Mouse (Mus musculus): Measurements from ENCODE around the gene Timm13. TPM values are rescaled to one million over a fixed set of nuclear protein-coding genes. Genes with fewer than 3 reads are reported as not detected.

Gene Timm13
- polyA plus RNA-seq, 1 experiment from 2014 or later: 348 TPM

DNA sequence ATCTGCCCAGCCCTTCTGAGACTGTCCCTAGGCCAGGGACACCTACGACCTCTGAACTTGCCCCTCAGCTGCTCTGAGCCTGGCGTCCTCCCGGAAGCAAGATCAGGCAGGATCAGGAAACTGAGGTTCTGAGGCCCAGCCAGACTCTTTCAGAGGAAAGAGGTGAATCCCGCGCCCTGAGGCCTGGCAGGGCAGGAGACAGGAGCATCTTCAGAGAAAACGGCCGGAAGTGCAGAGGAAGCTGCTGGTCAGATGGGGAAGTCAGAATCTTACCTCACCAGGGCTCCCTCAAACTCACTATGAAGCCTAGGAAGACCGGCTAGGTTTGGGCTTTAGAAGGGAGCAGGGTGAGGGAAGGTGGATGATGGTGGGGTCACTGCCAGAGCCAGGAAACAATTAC lies 42.1 kb upstream of the Timm13 start:
- Histone ChIP-seq H3K4me3 (ENCODE audit: low read depth, low read length) (no peak overlapping the region), H3K9ac (ENCODE audit: low read depth, low read length) (no peak overlapping the region), H3K9me3 (ENCODE audit: control insufficient read depth, low read length) (no peaks in the 10 kb centered on the region), H3K27me3 (replicated peaks; ENCODE audit: control insufficient read depth, insufficient read depth, low read length) (no peaks in the 10 kb centered on the region), H3K4me1 (ENCODE audit: control insufficient read depth, insufficient read depth, low read length) (peaks cover 35% of the 10 kb centered on the region), H3K36me3 (ENCODE audit: control insufficient read depth, insufficient read depth, low read length) (no peaks in the 10 kb centered on the region), H3K4me2 (ENCODE audit: low read depth, low read length) (no peak overlapping the region), H3K27ac (replicated peaks; ENCODE audit: low read depth, low read length) (no peak overlapping the region)
- 44% methylated on average over 8 of the region's 8 CpGs for WGBS
- ATAC-seq (ENCODE audit: low read depth) (no peak), DNase-seq (ENCODE audit: low spot score) (no peak)

DNA sequence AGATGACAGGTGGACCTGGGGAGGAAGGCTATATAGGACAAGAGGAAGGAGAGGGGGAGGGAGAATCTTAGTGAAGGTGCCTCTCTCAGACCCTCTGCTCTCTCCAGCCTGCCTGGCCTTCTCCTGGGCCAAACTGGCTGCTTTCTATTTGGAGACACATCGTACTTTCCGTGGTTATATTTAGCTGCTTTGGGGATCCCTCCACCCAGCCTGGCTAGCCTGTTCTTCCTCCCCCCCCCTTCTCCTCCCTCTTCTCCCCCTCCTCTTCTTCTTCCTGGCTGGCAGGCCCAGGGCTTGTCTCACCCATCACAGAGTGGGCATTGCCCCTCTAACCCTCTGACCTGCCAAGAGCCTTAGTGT lies 40.2 kb upstream of the Timm13 start:
- peaks cover 48% of the 10 kb centered on the region for H3K4me1 ChIP-seq (ENCODE audit: control insufficient read depth, insufficient read depth, low read length)
- 29% methylated on average over 2 of the region's 2 CpGs for WGBS
- DNase-seq (ENCODE audit: low spot score): no peak
- no peaks in the 10 kb centered on the region for H3K27me3 ChIP-seq (replicated peaks; ENCODE audit: control insufficient read depth, insufficient read depth, low read length)
- no peaks in the 10 kb centered on the region for H3K36me3 ChIP-seq (ENCODE audit: control insufficient read depth, insufficient read depth, low read length)
- H3K27ac ChIP-seq (replicated peaks; ENCODE audit: low read depth, low read length): peak overlapping the region; percentile 83
- ATAC-seq (ENCODE audit: low read depth): no peak
- peak overlapping the region; percentile 57 for H3K9ac ChIP-seq (ENCODE audit: low read depth, low read length)
- no peaks in the 10 kb centered on the region for H3K9me3 ChIP-seq (ENCODE audit: control insufficient read depth, low read length)
- no peak overlapping the region for H3K4me3 ChIP-seq (ENCODE audit: low read depth, low read length)
- peak overlapping the region; percentile 79; the same call in 1 of the 2 replicates for H3K4me2 ChIP-seq (ENCODE audit: low read depth, low read length)

DNA sequence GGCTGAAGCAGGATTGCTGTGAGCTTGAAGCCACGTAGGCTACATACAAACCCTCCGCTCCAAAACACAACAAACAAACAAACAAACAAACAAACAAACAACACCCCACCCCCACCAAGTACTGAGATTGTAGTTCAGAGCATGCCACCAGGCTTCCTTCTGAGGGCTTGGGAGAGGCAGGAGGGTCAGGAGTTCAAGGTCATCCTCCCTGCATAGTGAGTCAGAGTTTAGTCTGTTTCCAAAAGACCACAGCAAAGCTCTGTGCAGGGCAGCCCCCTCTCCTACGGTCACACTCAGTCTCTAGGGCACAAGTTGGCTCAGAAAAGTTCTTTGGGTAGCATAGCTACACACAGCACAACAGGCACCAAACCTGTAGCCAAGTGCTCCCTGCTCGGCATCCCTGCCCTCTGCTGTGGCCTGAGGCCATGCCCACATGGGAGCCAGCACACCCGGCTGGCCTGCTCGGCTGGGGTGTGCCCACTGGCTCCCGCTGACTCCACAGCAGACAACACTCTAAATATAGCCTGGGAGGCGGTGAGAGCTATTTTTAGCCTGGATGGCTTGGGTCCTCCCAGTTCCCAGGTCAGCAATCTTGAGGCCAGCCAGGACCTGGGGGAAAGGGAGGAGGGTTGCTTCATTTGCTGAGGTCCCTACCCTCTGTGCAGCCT lies 39.7 kb upstream of the Timm13 start:
- ATAC-seq (ENCODE audit: low read depth) (0 out of 2 replicates have a peak, but pooled peaks have one; percentile 3), DNase-seq (ENCODE audit: low spot score) (peak; percentile 82)
- no peaks in the 10 kb centered on the region for H3K9me3 ChIP-seq (ENCODE audit: control insufficient read depth, low read length)
- peak overlapping the region; percentile 83 for H3K27ac ChIP-seq (replicated peaks; ENCODE audit: low read depth, low read length)
- H3K4me1 ChIP-seq (ENCODE audit: control insufficient read depth, insufficient read depth, low read length): peaks cover 54% of the 10 kb centered on the region
- no peak overlapping the region for H3K4me3 ChIP-seq (ENCODE audit: low read depth, low read length)
- peak overlapping the region; percentile 57 for H3K9ac ChIP-seq (ENCODE audit: low read depth, low read length)
- peak overlapping the region; percentile 79 for H3K4me2 ChIP-seq (ENCODE audit: low read depth, low read length)
- no peaks in the 10 kb centered on the region for H3K36me3 ChIP-seq (ENCODE audit: control insufficient read depth, insufficient read depth, low read length)
- 32% methylated on average over 8 of the region's 8 CpGs for WGBS
- no peaks in the 10 kb centered on the region for H3K27me3 ChIP-seq (replicated peaks; ENCODE audit: control insufficient read depth, insufficient read depth, low read length)

DNA sequence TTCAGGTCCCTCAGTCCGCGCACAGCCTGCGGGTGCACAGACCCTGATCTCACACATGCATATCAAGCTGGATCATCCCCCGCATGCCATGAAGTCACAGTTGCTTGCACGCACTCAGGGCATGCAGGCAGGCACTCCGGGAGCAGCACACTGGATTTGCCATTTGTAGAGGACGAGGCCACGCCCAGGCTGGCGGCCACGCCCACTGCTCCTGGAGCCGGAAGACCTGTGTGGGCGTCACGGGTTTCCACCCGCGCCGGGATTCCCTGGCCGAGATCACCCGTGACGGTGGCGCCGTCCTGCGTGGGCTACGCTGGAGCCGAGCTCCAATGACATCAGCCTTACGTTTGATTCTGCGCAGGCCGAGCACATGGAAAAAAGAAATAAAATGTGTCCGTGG lies 38.9 kb upstream of the Timm13 start:
- Histone ChIP-seq H3K4me2 (ENCODE audit: low read depth, low read length) (peak overlapping the region; percentile 79), H3K27ac (replicated peaks; ENCODE audit: low read depth, low read length) (peak overlapping the region; percentile 83), H3K27me3 (replicated peaks; ENCODE audit: control insufficient read depth, insufficient read depth, low read length) (no peaks in the 10 kb centered on the region), H3K36me3 (ENCODE audit: control insufficient read depth, insufficient read depth, low read length) (no peaks in the 10 kb centered on the region), H3K4me1 (ENCODE audit: control insufficient read depth, insufficient read depth, low read length) (peaks cover 60% of the 10 kb centered on the region), H3K9ac (ENCODE audit: low read depth, low read length) (peak overlapping the region; percentile 57), H3K4me3 (ENCODE audit: low read depth, low read length) (peak overlapping the region; percentile 37), H3K9me3 (ENCODE audit: control insufficient read depth, low read length) (no peaks in the 10 kb centered on the region)
- ATAC-seq (ENCODE audit: low read depth): peak; percentile 27
- DNase-seq (ENCODE audit: low spot score): peak; percentile 93
- WGBS: 3% methylated on average over 28 of the region's 28 CpGs

DNA sequence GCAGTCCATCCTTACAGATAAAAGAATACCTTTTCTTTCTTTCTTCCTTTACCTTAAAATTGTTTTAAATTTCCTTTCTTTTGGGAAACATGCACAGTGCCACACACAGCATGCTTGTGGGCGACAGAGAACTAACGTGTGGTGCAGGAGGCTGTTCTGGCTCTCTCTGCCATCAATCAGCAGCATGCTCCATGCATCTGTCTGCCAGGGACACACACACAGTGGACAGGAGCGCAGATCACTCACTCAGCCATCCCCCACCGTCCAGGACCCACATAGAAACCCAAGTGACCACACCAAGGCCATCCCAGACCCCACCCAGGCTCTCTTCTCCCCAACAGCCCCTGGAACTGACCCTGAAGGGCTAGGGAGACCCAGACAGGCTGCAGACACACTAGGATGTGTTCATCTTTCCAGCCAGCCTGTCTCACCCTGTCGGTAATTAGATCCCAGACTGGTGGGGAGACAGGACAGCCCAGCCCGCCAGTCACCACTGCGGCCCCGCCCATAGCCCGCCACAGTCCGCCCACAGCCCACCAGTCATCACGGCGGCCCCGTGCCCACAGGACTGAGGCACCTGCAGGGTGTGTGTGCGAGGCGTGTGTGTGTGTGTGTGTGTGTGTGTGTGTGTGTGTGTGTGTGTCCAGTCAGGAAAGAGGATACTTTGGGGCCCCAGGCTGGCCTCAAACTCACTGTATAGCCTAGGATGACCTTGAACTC lies 38.2 kb upstream of the Timm13 start:
- Histone ChIP-seq H3K4me3 (ENCODE audit: low read depth, low read length) (peak overlapping the region; percentile 37), H3K9ac (ENCODE audit: low read depth, low read length) (peak overlapping the region; percentile 37; the same call in 1 of the 2 replicates), H3K27ac (replicated peaks; ENCODE audit: low read depth, low read length) (peak overlapping the region; percentile 83), H3K4me1 (ENCODE audit: control insufficient read depth, insufficient read depth, low read length) (peaks cover 65% of the 10 kb centered on the region), H3K27me3 (replicated peaks; ENCODE audit: control insufficient read depth, insufficient read depth, low read length) (no peaks in the 10 kb centered on the region; the same call in 1 of the 2 replicates), H3K36me3 (ENCODE audit: control insufficient read depth, insufficient read depth, low read length) (no peaks in the 10 kb centered on the region), H3K4me2 (ENCODE audit: low read depth, low read length) (peak overlapping the region; percentile 79), H3K9me3 (ENCODE audit: control insufficient read depth, low read length) (no peaks in the 10 kb centered on the region)
- WGBS: 15% methylated on average over 8 of the region's 15 CpGs
- peak; percentile 83 for DNase-seq (ENCODE audit: low spot score)
- ATAC-seq (ENCODE audit: low read depth): peak; percentile 64

DNA sequence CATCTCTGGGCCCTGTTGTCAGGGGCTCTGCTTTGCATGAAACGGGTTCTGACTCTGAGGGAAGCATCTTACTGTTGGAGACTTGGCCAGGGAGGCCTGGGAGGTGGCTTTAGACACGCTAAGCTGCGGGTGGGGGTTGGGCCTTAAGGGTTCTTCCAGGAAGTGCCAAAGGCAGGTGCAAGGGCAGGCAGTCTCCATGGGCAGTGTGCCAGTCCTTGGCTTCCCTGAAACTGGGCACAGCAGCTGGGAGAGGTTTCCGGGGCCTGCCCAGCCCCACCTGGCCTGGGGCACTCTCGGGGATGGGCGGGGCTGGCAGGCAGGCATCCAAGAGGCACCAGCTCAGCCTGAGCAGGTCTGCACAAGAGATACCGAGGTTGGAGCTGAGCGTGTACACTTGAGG lies 36.9 kb upstream of the Timm13 start:
- Histone ChIP-seq H3K27me3 (replicated peaks; ENCODE audit: control insufficient read depth, insufficient read depth, low read length) (peaks cover 4% of the 10 kb centered on the region; the same call in 1 of the 2 replicates), H3K36me3 (ENCODE audit: control insufficient read depth, insufficient read depth, low read length) (no peaks in the 10 kb centered on the region), H3K9ac (ENCODE audit: low read depth, low read length) (0 out of 2 replicates have a peak overlapping the region, but pooled peaks have one; percentile 0), H3K27ac (replicated peaks; ENCODE audit: low read depth, low read length) (peak overlapping the region; percentile 83), H3K9me3 (ENCODE audit: control insufficient read depth, low read length) (no peaks in the 10 kb centered on the region), H3K4me3 (ENCODE audit: low read depth, low read length) (no peak overlapping the region), H3K4me2 (ENCODE audit: low read depth, low read length) (peak overlapping the region; percentile 31), H3K4me1 (ENCODE audit: control insufficient read depth, insufficient read depth, low read length) (peaks cover 79% of the 10 kb centered on the region)
- DNase-seq (ENCODE audit: low spot score) (peak; percentile 87), ATAC-seq (ENCODE audit: low read depth) (peak; percentile 31; the same call in 1 of the 2 replicates)
- WGBS: 14% methylated on average over 6 of the region's 8 CpGs

DNA sequence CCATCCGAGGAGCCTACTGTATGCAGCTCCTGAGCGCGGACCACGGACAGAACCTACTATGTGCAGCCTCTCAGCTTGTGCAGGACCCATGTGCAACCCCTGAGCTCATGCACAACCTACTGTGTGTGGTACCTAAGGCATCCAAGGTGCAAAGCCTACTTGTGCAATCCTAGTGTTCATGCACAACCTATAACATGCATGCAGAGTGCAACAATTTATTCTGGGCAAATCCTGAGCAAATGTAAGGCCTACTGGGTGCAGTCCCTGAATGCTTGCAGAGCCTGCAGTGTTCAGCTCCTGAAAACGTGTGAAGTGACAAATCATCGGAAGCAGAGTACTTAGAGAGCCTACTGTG lies 36.0 kb upstream of the Timm13 start:
- H3K4me1 ChIP-seq (ENCODE audit: control insufficient read depth, insufficient read depth, low read length): peaks cover 87% of the 10 kb centered on the region
- H3K4me2 ChIP-seq (ENCODE audit: low read depth, low read length): peak overlapping the region; percentile 76
- H3K4me3 ChIP-seq (ENCODE audit: low read depth, low read length): peak overlapping the region; percentile 38
- no peaks in the 10 kb centered on the region for H3K9me3 ChIP-seq (ENCODE audit: control insufficient read depth, low read length)
- WGBS: 6% methylated on average over 6 of the region's 6 CpGs
- peaks cover 13% of the 10 kb centered on the region for H3K27me3 ChIP-seq (replicated peaks; ENCODE audit: control insufficient read depth, insufficient read depth, low read length)
- DNase-seq (ENCODE audit: low spot score): no peak
- H3K27ac ChIP-seq (replicated peaks; ENCODE audit: low read depth, low read length): peak overlapping the region; percentile 83
- no peak for ATAC-seq (ENCODE audit: low read depth)
- peak overlapping the region; percentile 52; the same call in 1 of the 2 replicates for H3K9ac ChIP-seq (ENCODE audit: low read depth, low read length)
- H3K36me3 ChIP-seq (ENCODE audit: control insufficient read depth, insufficient read depth, low read length): no peaks in the 10 kb centered on the region

DNA sequence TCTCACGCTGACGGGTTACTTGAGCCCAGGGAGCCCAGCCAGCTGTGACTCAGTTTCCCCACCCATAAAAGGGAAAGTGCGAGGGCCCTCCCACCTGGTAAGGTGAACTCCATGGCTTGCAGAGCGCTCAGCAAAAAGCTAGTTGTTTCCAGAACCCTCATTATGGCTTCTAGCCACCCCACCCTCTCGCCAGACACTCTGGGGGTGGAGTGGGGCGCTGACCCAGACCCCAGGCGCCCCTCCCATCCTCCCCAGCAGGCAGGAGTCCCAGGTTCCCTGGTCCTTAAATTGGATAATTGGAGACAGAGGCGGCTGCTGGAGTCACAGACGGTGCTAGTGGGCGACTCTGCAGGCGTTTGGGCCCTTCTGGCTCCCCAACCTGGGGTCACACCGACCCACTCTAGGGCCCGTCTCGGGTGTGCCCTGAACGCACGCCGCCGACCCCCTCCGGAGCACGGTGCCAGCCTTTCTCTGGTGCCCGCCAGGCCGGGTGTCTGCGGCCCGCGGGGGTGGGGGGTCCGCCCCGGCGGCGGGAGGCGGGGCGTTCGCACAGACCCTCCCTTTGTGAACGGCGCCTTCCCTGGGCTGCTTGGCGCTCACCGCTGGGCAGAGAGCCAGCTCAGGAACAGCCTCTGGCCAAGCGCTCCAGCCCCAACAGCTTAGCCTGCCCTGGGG lies 35.5 kb upstream of the Timm13 start:
- ATAC-seq (ENCODE audit: low read depth) (peak; percentile 28), DNase-seq (ENCODE audit: low spot score) (peak; percentile 90)
- Histone ChIP-seq H3K36me3 (ENCODE audit: control insufficient read depth, insufficient read depth, low read length) (no peaks in the 10 kb centered on the region), H3K9me3 (ENCODE audit: control insufficient read depth, low read length) (no peaks in the 10 kb centered on the region), H3K4me1 (ENCODE audit: control insufficient read depth, insufficient read depth, low read length) (peaks cover 92% of the 10 kb centered on the region), H3K27me3 (replicated peaks; ENCODE audit: control insufficient read depth, insufficient read depth, low read length) (peaks cover 15% of the 10 kb centered on the region), H3K27ac (replicated peaks; ENCODE audit: low read depth, low read length) (peak overlapping the region; percentile 83), H3K4me3 (ENCODE audit: low read depth, low read length) (peak overlapping the region; percentile 38), H3K9ac (ENCODE audit: low read depth, low read length) (peak overlapping the region; percentile 52), H3K4me2 (ENCODE audit: low read depth, low read length) (peak overlapping the region; percentile 76)
- 2% methylated on average over 22 of the region's 37 CpGs for WGBS
